11 mouse cellular contexts compared by ENCODE assay signal in genomic region chr10:87666719-87667387, GRCm38 (mm10).
DNase-seq lines count a peak whose midpoint lies in the region; ATAC-seq and TF ChIP-seq lines count a peak whose summit lies in the region.
"Had no signal": no experiment of that assay in that cellular context is flagged by ENCODE, and none has a peak within 500 bp of the region (broad histone marks: within the 10 kb centered on the region; RNA-seq: fewer than 3 reads in every experiment).

No protein-coding gene starts in this region.

- ATAC-seq in heart, embryonic 11.5 days (replicated peaks; ENCODE audit: insufficient number of reproducible peaks, low FRiP score, low TSS enrichment) = no peak
- ATAC-seq: activated CD4-positive, CD25-positive, alpha-beta regulatory T cell, adult 4 months had no signal

- intact Hi-C loops in heart, adult 2 months (cut with DNase I) = no loop called here
- intact Hi-C loops in heart, postnatal 14 days (cut with DNase I) = no loop called here

- no peak for TF ChIP-seq CTCF in heart, adult 2 months (IDR thresholded peaks at IDR 0.05)

- no peak overlapping the region for H3K9ac ChIP-seq in heart, adult 2 months (ENCODE audit: low read depth, low read length)
- H3K9ac ChIP-seq in heart, embryonic 11.5 days (ENCODE audit: low read depth, low read length) = no peak overlapping the region

- no peaks in the 10 kb centered on the region for H3K4me1 ChIP-seq in heart, adult 2 months (ENCODE audit: control insufficient read depth, insufficient read depth, low read length)
- no peaks in the 10 kb centered on the region for H3K4me1 ChIP-seq in heart, embryonic 11.5 days (ENCODE audit: control insufficient read depth, insufficient read depth, low read length)

- H3K4me3 ChIP-seq in heart, adult 2 months = no peak overlapping the region
- no peak overlapping the region for H3K4me3 ChIP-seq in heart, embryonic 11.5 days (ENCODE audit: low read depth, low read length)

- TF ChIP-seq EP300 in heart, adult 2 months (IDR thresholded peaks at IDR 0.05; ENCODE audit: insufficient read depth, low read depth, low read length) = no peak

- WGBS in heart, adult 2 months = 76% methylated on average over 7 of the region's 7 CpGs
- 78% methylated on average over 7 of the region's 7 CpGs for WGBS in heart, embryonic 11.5 days (ENCODE audit: insufficient replicate concordance)

- H3K9me3 ChIP-seq in heart, embryonic 11.5 days (replicated peaks; ENCODE audit: control insufficient read depth, low read length) = no peaks in the 10 kb centered on the region

- H3K27ac ChIP-seq in heart, adult 2 months = peak overlapping the region; percentile 49
- H3K27ac ChIP-seq in heart, embryonic 11.5 days (ENCODE audit: low read depth, low read length) = no peak overlapping the region

- peak; percentile 51 for DNase-seq in heart, adult 2 months
- peak; percentile 54 for DNase-seq in right cerebral cortex, adult 18-20 months
- DNase-seq in right cerebral cortex, postnatal 4 days = no peak
- peak; percentile 32 to 44 for DNase-seq in heart, postnatal 14 days
- DNase-seq in telencephalon, adult 2 months (ENCODE audit: low read depth, low spot score) = peak; percentile 38
- no peak for DNase-seq in kidney, postnatal 10 days
- DNase-seq in adrenal gland, postnatal 14 days = no peak
- DNase-seq: cerebellum, adult 9-10 months had no signal

- no peaks in the 10 kb centered on the region for H3K27me3 ChIP-seq in heart, adult 2 months (ENCODE audit: control insufficient read depth, insufficient read depth, low read length)
- H3K27me3 ChIP-seq in heart, embryonic 11.5 days (ENCODE audit: control insufficient read depth, insufficient read depth, low read length) = no peaks in the 10 kb centered on the region
- H3K27me3 ChIP-seq: CH12.LX had no signal

- no peaks in the 10 kb centered on the region for H3K79me2 ChIP-seq in heart, adult 2 months (replicated peaks; ENCODE audit: control insufficient read depth, insufficient read depth, low read length)

- no peaks in the 10 kb centered on the region for H3K36me3 ChIP-seq in heart, adult 2 months (ENCODE audit: control insufficient read depth, insufficient read depth, low read length)
- H3K36me3 ChIP-seq in heart, embryonic 11.5 days (ENCODE audit: control insufficient read depth, insufficient read depth, low read length) = no peaks in the 10 kb centered on the region

- TF ChIP-seq POLR2A in heart, adult 2 months (IDR thresholded peaks at IDR 0.05; ENCODE audit: insufficient read depth, low read depth, low read length) = no peak

- H3K4me2 ChIP-seq in heart, embryonic 11.5 days = no peak overlapping the region

Comparison
In these comparisons a context has a peak if more than half of its experiments do, and no peak if none do; other contexts are left out.
1. DNase-seq: peak in heart, adult 2 months (2 of 2), right cerebral cortex, adult 18-20 months (single experiment), heart, postnatal 14 days (2 of 2) and telencephalon, adult 2 months (single experiment); none in right cerebral cortex, postnatal 4 days (single experiment), kidney, postnatal 10 days (single experiment) and adrenal gland, postnatal 14 days (single experiment).